Mouse (Mus musculus): Measurements from ENCODE around the gene Topbp1. TPM values are rescaled to one million over a fixed set of nuclear protein-coding genes. Genes with fewer than 3 reads are reported as not detected.

The Topbp1 gene
- polyA plus RNA-seq, 1 experiment from 2014 or later: 33.1 TPM

GRCm38 (mm10) chr9:103302666-103303065, 2.3 kb upstream of the Topbp1 start:
- H3K27ac ChIP-seq: no peak overlapping the region

DNA sequence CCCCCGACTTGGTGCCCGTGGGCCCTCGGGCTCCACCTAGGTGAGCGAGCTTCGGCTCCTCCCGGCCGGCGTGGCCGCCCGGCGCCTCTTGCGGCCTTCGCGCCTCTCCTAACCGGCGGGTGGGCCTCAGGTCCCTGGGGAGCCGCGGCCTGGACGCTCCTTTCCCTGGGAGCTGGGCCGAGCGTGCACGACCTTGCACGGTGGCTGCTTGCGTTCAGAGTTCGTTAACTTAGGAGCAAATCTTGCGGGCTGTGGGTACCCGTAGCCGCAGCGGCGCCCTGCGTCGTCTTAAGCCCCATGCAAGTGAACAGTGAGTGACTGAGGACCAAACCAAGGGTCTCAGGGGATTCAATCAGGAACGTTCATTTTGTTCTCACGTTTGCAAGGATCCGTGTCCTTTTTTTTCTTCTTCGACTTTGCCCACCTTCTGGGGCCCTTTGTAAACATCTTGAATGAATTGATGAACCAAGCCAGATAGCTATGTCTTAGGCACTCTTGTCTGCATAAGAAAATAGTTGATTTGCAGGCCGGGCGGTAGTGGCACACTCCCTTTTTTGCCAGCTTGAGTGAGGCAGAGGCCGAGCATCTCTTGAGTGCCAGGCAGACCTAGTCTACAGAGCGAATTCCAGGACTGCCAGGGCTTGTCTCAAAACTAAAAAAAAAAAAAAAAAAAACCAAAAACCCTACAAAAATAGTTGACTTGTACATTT, 472 bp downstream of the Topbp1 start:
- peak; percentile 51 for DNase-seq (ENCODE audit: low spot score)
- H3K4me3 ChIP-seq (replicated peaks; ENCODE audit: low read depth, low read length): peak overlapping the region; percentile 87
- under 1% methylated on average over 40 of the region's 40 CpGs for WGBS
- peak overlapping the region; percentile 68; the same call in 1 of the 2 replicates for H3K27ac ChIP-seq
- peak overlapping the region; percentile 76 for H3K9ac ChIP-seq (ENCODE audit: low read depth, low read length)
- H3K4me1 ChIP-seq (replicated peaks; ENCODE audit: insufficient read depth, low read length): no peaks in the 10 kb centered on the region
- ATAC-seq (replicated peaks; ENCODE audit: low FRiP score, low read depth): peak; percentile 76; the same call in 1 of the 2 replicates
- H3K4me2 ChIP-seq (ENCODE audit: low read length): peak overlapping the region; percentile 92
- TF ChIP-seq CTCF (IDR thresholded peaks at IDR 0.05; ENCODE audit: low read depth): no peak; the same call in 1 of the 2 replicates
- no peaks in the 10 kb centered on the region for H3K27me3 ChIP-seq (ENCODE audit: insufficient read depth, low read length)
- H3K36me3 ChIP-seq (ENCODE audit: insufficient read depth, low read length): peaks cover 4% of the 10 kb centered on the region
- H3K9me3 ChIP-seq (replicated peaks; ENCODE audit: low read length): no peaks in the 10 kb centered on the region

More at GRCm38 (mm10) chr9:103302666-103303065, 2.3 kb upstream of the Topbp1 start:
- Histone ChIP-seq H3K9me3 (replicated peaks; ENCODE audit: low read length) (no peaks in the 10 kb centered on the region), H3K4me3 (replicated peaks; ENCODE audit: low read depth, low read length) (no peak overlapping the region), H3K27me3 (ENCODE audit: insufficient read depth, low read length) (no peaks in the 10 kb centered on the region), H3K36me3 (ENCODE audit: insufficient read depth, low read length) (no peaks in the 10 kb centered on the region), H3K4me2 (ENCODE audit: low read length) (no peak overlapping the region), H3K4me1 (replicated peaks; ENCODE audit: insufficient read depth, low read length) (no peaks in the 10 kb centered on the region), H3K9ac (ENCODE audit: low read depth, low read length) (no peak overlapping the region)
- WGBS: 61% methylated on average over 3 of the region's 3 CpGs
- TF ChIP-seq CTCF (IDR thresholded peaks at IDR 0.05; ENCODE audit: low read depth): peak; percentile 90
- ATAC-seq (replicated peaks; ENCODE audit: low FRiP score, low read depth): 0 out of 2 replicates have a peak, but pooled peaks have one; percentile 27
- peak; percentile 80 for DNase-seq (ENCODE audit: low spot score)

DNA sequence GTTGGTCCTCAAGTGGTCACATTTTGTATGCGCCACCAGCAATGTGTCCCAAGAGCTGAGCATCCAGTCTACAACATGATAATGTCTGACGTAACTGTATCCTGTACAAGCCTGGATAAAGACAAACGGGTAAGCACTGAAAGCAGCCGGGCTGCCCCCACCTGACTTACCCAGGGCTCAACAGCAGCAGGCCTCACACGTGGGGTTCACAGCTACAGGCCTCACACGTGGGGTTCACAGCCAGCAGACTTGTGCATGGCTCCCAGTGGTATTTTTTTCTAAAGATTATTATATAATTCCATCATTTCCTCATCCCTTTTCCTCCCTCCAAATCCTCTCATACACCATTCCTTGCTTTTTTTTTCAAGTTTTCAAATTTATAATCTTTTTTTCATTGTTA, 4.8 kb downstream of the Topbp1 start:
- Histone ChIP-seq H3K4me2 (ENCODE audit: low read length) (no peak overlapping the region), H3K36me3 (ENCODE audit: insufficient read depth, low read length) (peaks cover 15% of the 10 kb centered on the region), H3K27ac (no peak overlapping the region), H3K9me3 (replicated peaks; ENCODE audit: low read length) (no peaks in the 10 kb centered on the region), H3K4me1 (replicated peaks; ENCODE audit: insufficient read depth, low read length) (no peaks in the 10 kb centered on the region), H3K4me3 (replicated peaks; ENCODE audit: low read depth, low read length) (no peak overlapping the region), H3K27me3 (ENCODE audit: insufficient read depth, low read length) (no peaks in the 10 kb centered on the region), H3K9ac (ENCODE audit: low read depth, low read length) (no peak overlapping the region)
- ATAC-seq (replicated peaks; ENCODE audit: low FRiP score, low read depth) (no peak), DNase-seq (ENCODE audit: low spot score) (no peak)
- TF ChIP-seq CTCF (IDR thresholded peaks at IDR 0.05; ENCODE audit: low read depth): no peak
- 86% methylated on average over 6 of the region's 6 CpGs for WGBS

DNA sequence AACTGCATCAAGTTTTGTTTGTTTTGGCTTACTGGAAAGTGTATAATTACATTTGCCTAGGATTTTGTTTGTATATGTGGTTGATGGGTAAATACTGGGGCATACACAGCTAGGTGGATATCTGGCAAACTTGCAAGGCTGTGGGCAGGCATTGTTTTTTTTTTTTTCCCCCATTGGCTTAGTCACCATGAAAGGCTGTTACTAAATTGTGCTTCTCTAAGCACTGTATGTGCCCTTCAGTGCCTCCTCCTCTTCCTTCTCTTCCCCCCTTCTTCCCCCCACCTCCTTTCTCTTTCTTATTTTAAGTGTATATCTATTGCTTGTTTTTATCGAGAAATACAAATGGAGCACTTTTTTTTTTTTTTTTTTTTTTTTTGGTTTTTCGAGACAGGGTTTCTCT, 19.7 kb downstream of the Topbp1 start:
- DNase-seq (ENCODE audit: low spot score): no peak
- Histone ChIP-seq H3K4me3 (replicated peaks; ENCODE audit: low read depth, low read length) (no peak overlapping the region), H3K4me1 (replicated peaks; ENCODE audit: insufficient read depth, low read length) (no peaks in the 10 kb centered on the region), H3K27me3 (ENCODE audit: insufficient read depth, low read length) (no peaks in the 10 kb centered on the region), H3K4me2 (ENCODE audit: low read length) (no peak overlapping the region), H3K36me3 (ENCODE audit: insufficient read depth, low read length) (peaks cover 62% of the 10 kb centered on the region), H3K27ac (no peak overlapping the region), H3K9ac (ENCODE audit: low read depth, low read length) (no peak overlapping the region), H3K9me3 (replicated peaks; ENCODE audit: low read length) (no peaks in the 10 kb centered on the region)
- no peak for TF ChIP-seq CTCF (IDR thresholded peaks at IDR 0.05; ENCODE audit: low read depth)
- 81% methylated on average over 1 of the region's 2 CpGs for WGBS
- ATAC-seq (replicated peaks; ENCODE audit: low FRiP score, low read depth): no peak

- DNase-seq (ENCODE audit: low spot score) (peak; percentile 16), ATAC-seq (replicated peaks; ENCODE audit: low FRiP score, low read depth) (no peak)
- H3K4me2 ChIP-seq (ENCODE audit: low read length): no peak overlapping the region
- H3K9ac ChIP-seq (ENCODE audit: low read depth, low read length): no peak overlapping the region
- no peaks in the 10 kb centered on the region for H3K27me3 ChIP-seq (ENCODE audit: insufficient read depth, low read length)
- no peaks in the 10 kb centered on the region for H3K4me1 ChIP-seq (replicated peaks; ENCODE audit: insufficient read depth, low read length)
- no peaks in the 10 kb centered on the region for H3K9me3 ChIP-seq (replicated peaks; ENCODE audit: low read length)
- no peak overlapping the region for H3K4me3 ChIP-seq (replicated peaks; ENCODE audit: low read depth, low read length)
- no peak overlapping the region for H3K27ac ChIP-seq
- 77% methylated on average over 9 of the region's 9 CpGs for WGBS
- peaks cover 54% of the 10 kb centered on the region for H3K36me3 ChIP-seq (ENCODE audit: insufficient read depth, low read length)
- TF ChIP-seq CTCF (IDR thresholded peaks at IDR 0.05; ENCODE audit: low read depth): no peak
These were observed 21.4 kb downstream of the Topbp1 start for GRCm38 (mm10) chr9:103326449-103326848.

GRCm38 (mm10) chr9:103332663-103333062, 27.6 kb downstream of the Topbp1 start:
- Histone ChIP-seq H3K27me3 (ENCODE audit: insufficient read depth, low read length) (no peaks in the 10 kb centered on the region), H3K4me1 (replicated peaks; ENCODE audit: insufficient read depth, low read length) (no peaks in the 10 kb centered on the region), H3K4me3 (replicated peaks; ENCODE audit: low read depth, low read length) (no peak overlapping the region), H3K4me2 (ENCODE audit: low read length) (no peak overlapping the region), H3K9ac (ENCODE audit: low read depth, low read length) (no peak overlapping the region), H3K27ac (no peak overlapping the region), H3K36me3 (ENCODE audit: insufficient read depth, low read length) (peaks cover 64% of the 10 kb centered on the region), H3K9me3 (replicated peaks; ENCODE audit: low read length) (no peaks in the 10 kb centered on the region)
- DNase-seq (ENCODE audit: low spot score): no peak
- ATAC-seq (replicated peaks; ENCODE audit: low FRiP score, low read depth): no peak
- WGBS: 79% methylated on average over 6 of the region's 6 CpGs
- no peak for TF ChIP-seq CTCF (IDR thresholded peaks at IDR 0.05; ENCODE audit: low read depth)

Measured in kidney, postnatal 0 days (tissue).